Mouse (Mus musculus) c-Kit-positive CD71-positive TER-119-negative erythroid progenitor cells, embryonic 14.5 days (primary cell): ENCODE results near the gene Ptger4.
"Not testable (repeated sequence)": the region's sequence is repeated elsewhere in the genome, so short reads cannot be mapped to it uniquely, and the experiment has no call there.

ENCODE experiments used
- DNase-seq: peaks from one replicate; pipeline ENCODE4 v3.0.0-alpha.2; 2013; ENCODE audit warnings: low read depth

The Ptger4 gene

GRCm38 (mm10) chr15:5238073-5238472, 5.9 kb downstream of the Ptger4 start:
- peak; percentile 10 for DNase-seq

DNA sequence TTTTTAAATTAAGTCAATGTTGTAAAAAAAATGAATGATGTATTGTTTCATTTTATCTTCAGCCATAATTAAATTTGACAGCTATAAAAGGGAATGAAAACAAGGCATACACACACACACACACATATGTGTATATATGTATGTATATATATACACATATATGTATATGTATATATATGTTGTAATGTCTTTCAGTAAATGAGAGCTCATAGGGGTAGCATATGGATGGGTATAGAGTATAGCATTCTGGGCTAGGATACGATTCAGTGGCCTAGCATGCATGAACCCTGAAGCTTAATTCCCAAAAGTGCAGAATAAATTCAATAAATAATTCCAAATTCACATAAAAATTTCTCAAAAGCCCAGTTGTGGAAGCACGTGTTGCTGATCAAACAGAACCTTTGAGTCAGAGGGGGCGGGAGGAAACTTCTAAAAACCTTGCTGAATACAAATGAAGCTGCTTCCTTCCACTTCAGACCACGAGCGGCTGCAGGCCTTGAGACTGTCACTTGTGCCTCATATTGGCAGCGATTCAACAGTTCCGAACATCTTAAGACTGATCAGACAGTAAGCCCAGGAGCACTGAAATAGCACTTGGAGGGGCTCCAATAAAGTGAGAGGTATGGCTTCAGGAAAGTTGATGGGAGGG, 6.9 kb downstream of the Ptger4 start:
- peak; percentile 13 for DNase-seq

GRCm38 (mm10) chr15:5236538-5236937, 7.4 kb downstream of the Ptger4 start:
- DNase-seq, result peak; percentile 85

- DNase-seq, result peak; percentile 4
These were observed 8.5 kb downstream of the Ptger4 start for GRCm38 (mm10) chr15:5235527-5235926.

DNA sequence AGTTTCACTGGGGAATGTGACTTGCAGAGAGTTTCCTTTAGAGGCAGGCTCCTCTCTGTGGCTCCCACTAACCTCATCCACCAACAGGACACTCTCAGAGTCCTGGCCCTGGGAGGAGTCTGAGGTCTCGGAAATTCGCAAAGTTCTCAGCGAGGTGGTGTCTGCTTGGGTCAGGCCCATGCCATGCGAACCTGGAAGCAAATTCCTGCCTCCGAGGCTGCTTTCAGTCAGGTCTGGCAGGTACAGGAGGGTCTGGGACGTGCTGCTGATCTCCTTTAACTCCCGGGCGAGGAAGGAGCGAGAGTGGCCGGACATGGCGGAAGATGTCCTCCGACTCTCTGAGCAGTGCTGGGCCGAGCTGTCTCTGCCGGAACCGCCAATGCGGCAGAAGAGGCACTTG, 9.3 kb downstream of the Ptger4 start:
- DNase-seq, result no peak

GRCm38 (mm10) chr15:5230746-5231145, 13.2 kb downstream of the Ptger4 start:
- not testable (repeated sequence) for DNase-seq

- DNase-seq, result no peak
These were observed 23.5 kb downstream of the Ptger4 start for GRCm38 (mm10) chr15:5220491-5220890.

DNA sequence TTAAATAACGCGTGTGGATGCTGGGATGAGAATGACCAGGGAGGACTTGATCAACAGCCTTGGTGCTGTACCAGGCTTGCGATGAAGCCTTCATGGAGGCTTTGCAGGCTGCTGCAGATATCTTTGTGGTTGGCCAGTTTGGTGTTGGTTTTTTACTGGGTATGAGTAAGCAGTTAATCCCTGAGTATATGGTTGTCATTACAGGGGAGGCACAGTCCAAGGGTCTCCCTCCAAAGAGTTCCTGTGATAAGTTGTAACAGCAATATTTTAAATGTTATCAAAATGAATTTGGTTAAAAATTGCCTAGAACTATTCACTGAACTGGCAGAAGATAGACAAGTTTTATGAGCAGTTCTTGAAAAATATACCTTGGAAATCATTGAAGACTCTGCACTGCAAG, 34.9 kb downstream of the Ptger4 start:
- DNase-seq, result no peak

DNA sequence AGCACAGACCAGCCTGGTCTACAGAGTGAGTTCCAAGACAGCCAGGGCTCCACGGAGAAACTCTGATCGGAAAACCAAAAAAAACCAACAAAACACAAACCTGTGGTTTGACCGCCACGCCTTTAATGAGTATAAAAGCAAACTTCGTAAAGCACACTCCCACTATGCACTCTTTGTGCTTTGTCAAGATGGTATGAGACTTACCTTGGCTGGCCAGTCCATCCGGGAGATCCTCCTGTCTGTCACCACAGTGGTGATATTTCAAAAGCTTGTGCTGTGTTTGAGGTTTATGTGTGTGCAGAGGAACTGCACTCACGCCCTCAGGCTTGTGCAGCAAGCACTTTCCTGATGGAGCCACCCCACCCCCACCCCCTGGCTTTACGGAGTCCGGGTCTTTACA, 38.8 kb downstream of the Ptger4 start:
- DNase-seq, result no peak

DNA sequence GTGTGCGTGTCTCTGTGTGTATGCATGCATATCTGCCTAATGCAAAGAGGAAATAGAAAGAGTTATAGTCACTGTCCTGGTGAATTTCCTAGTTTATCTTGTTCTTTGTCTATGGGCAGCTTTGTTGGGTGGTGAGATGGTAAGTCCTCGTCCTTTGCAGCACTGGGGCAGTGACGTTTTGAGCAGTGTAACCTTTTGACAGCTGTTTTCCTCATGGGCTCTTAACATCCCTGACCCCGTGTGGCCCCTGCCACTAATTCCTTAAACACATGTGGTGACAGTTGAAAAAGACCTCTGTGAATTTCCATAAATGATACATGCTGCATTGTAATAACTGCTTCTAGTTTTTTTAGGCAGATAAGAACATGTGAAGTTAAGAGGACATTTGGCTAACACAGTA, 47.3 kb downstream of the Ptger4 start:
- no peak for DNase-seq

DNA sequence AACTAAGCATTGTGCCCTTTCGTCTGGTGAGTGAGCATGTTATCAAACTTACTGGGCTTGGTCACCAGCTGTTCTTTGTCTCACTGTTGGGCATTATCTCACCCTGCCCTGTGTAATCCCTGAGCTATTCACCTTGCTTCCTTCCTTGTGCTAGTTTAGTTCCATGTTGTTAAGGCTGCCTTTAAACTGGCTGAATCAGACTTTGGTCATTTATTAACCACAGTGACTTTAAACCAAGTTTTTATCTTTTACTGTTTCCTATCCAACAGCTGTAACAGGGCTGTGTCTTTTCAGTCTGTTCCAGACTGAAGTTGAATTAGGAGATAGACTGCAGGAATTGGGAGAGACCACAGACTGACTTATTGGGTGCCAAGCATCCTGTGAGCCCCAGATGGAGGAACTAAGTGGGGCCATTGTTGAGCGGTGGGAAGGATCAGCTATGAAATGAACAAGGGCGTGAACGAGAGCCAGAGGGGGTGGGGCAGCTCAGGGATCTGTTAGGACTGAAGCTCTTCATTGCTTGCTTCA, 47.9 kb downstream of the Ptger4 start:
- no peak for DNase-seq

DNA sequence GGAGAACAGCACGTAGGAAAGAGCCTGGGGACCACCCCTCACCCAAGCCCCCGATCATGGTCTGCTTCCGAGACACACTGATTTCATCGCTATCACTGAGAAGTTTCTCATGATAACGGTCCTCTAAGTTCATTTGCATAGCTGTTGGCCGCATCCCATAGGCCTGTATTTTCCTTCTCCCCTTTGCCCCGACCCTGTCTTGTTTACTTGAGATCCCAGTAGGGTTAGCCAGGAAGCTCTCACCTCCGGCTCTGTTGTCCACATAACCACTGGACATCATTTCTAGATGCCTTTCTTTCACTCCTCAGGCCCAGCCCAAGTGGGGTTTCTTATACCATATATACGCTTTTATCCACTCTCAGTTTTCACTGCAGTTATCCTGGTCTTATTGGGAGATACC, 49.1 kb downstream of the Ptger4 start:
- DNase-seq, result no peak

DNA sequence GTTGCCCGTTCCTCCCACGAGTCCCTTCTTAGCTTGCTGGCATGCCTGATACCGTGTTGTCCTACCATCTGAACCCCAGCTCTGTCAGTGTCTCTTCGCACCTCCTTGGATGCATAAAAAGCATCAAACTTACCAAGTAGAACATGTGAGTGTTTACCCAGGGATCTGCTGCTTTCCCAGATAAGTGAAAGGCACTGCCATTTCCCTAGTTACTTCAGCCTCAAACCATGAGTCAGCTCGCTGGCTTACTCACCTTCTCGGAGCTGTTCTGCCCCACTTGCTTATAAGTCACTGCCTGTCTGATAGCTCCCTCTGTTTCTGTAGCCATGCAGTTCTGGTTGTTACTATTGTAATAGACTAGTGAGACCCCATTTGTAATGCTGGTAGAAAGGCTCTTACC, 49.5 kb downstream of the Ptger4 start:
- DNase-seq, result no peak

- no peak for DNase-seq
These were observed 50.2 kb downstream of the Ptger4 start for GRCm38 (mm10) chr15:5193833-5194232.

DNA sequence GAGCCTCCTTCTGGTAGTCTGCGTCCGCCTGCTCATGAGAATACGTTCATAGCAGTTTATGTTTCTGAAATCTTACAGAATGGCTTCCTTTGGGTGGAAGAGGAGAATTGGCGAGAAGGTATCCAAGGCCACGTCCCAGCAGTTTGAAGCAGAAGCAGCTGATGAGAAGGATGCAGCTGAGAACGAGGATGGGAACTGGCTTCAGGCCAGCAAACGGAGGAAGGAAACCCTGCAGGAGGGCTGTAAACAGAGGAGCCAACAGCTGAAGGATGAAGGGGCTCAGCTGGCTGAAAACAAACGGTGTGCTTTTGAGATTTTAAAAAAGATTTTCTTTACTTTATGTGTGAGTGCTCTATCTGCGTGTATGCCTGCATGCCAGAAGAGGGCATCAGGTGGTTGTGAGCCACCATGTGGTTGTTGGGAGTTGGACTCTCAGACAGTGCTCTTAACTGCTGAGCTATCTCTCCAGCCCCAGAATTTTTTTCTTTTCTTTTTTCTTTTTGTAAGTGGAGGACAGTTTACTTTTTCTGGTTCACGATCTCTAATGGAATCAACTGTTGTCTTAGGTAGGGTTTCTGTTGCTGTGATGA, 54.4 kb downstream of the Ptger4 start:
- no peak for DNase-seq

GRCm38 (mm10) chr15:5188029-5188428, 56.0 kb downstream of the Ptger4 start:
- no peak for DNase-seq

DNA sequence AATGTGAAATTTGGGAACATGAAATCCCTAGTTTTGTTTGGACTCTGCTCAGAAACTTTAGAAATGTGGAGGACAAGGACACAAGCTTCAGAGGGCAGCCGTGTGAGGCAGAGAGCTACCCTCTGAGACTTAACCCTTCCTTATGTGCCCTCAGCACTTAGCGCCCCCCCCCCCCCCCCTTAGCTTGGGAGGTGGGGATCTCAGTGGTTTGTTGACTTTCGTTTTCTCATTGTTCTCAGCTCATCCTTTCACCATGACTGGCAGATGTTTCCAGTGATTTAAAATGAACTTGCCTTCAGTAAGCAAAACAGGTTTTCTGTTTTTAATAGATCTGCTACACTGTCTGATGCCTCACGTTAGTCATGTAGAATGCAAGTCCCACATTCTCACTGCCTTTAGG, 56.9 kb downstream of the Ptger4 start:
- DNase-seq, result no peak

DNA sequence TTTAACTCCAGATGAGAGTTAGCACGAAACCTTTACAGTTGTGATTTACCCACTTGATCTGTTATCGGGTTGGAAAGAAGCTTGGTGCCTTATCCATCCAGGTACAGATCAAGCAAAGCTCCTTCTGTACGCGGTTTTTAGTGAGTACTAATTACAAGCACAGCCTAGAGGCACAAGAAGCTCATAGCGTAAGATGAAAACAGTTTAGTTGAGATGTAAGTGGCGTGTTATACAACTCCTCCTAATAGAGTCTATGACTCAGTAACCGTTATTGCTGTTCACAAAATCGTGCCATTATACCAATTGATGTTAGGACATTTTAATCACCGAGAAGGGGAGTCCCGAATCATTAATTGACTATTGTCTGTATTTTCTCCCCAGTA, 57.7 kb downstream of the Ptger4 start:
- no peak for DNase-seq

DNA sequence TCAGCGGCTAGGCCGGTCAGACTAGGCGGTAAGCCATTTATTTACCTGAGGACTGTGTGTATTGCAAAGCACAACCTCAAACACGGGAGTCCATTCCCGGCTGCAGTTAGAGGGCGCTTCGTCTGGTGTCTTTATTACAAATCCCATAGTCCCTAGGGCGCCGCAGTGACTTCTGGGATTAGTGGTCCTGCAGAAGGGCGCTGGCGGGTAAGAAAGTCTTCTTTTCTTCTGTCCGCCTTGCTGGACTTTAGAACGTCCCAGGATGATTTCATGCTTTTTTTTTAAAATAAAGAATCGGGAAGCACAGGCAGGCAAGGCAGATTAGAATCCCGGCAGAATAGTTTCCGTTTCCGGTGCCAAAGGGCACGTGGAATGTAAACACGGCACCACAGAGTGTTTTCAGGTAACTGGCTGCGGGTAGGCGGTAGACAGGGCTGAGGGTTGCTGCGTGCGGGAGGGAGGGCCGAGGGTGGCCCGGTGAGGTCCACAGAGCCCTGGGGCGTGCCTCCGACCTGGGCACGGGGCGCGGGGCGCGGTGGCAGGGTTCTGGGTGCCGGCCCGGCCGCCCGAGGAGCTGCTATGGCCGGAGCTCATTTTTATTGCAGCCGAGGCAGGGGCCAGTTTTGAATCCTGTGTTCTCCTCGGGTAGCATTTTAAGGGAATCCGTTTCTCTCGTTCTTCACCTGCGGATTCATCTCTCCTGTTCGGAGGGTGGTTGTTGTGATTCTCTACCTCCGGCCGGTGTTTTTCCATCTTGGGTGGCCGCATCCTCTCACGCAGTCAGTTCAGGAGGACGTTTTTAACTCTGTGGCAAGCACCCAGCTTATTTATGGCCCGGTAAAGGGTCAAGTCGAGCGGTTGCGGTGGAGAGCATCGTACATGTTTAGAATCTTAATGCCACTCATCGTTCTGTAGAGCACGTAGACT, 58.4 kb downstream of the Ptger4 start, which contains the start of gene Ttc33:
TSS of gene Ttc33 (plus strand) at position 160 of the 927 bp plus-strand sequence.
- DNase-seq, result peak; percentile 59

DNA sequence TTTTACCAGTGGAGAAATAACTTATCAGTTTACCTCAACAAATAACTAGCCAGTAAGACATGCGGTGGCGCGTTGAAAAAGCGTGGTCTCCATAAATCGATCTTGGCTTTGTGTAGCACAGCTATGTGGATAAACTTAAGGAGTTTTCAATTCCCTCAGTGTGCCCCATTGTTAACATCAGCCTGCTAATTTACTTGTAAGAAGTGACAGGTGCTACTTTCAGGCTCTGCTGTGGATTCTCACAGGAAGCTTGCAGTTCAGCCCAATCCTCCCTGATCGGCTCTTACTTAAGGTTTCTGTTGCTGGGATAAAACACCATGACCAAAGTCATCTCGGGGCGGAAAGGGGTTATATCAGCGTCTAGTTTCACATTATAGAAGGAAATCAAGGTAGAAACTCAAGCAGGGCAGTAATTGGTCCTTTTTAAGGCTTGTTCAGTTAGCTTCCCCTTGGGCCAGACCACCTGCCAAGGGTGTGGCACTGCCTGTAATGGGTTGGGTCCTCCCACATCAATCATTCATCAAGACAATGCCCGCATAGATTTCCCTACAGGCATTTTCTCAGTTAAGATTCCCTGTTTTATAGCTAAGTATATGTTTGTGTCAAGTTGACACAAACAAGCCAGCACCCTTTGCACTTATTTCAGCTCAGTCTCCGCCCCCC, 59.2 kb downstream of the Ptger4 start:
- DNase-seq, result no peak

DNA sequence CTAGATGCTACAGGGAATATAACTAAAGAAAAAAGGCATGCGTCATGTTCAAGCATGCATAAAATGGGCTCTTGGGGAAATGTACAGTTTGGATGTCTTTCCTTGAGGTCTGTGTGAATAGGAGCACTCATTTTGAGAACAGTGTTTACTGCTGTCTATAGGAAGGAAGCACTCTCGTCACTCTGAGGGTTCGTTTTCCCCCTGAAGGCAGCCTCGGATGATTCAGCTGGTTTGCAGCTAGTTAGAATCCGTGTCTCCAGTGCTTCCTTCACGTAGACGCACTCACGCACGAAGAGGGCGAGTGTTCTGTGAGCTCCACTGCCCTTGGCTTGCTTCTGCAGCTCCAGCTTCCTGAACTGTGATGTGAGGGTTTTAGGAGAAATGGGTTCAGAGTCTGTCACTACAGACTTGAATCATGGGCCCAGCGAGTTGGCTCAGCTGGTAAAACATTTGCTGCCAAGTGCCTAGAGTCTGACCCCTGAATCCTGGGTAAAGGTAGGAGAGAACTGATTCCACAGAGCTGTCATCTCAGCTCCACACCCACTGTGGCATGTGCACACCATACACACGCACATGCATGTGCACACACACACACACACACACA, 70.7 kb downstream of the Ptger4 start:
- no peak for DNase-seq
